Mouse (Mus musculus): ENCODE measurements at regions not wholly inside any gene's neighbourhood (a gene's known extent, or its start where the extent isn't known, plus 50 kb on each side); places are given as distances from the start of the nearest gene placed in this dataset.

DNA sequence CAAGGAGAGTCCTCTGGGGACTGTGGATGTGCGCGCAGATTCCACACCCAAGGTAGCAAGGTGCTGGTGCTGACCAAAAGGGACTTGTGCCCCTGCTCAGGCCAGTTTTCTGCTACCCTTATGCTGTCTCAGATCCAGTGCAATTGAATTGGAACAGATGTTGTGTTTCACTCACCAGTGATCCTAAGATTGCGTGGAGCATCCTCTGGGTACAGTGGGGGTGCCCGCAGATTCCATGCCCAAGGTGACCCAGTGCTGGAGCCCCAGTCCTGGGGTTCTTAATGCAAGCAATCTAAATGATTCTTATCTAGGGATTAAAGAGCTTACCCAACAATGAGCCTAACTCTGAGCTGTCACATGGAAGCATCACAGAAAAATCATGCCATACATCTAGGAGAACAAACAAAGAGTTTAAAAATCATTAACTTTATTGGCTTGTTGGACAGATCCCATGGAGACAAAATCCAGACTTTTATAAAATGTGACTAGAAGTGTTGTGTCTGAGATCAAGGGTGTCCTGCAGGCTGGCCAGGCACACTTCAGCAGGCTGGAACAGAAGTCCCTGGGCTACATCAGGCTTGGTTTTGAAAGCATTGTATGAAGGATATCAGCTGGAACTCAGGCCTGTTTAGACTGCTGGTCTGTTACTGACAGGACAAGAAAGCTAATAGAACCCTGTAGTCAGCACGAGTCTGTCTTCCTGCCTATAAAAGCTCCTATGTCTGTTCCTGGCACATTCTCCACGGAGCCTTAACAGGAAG, 226.4 kb upstream of the Negr1 start:
- intact Hi-C loops (cut with DNase I), result no loop called here
- H3K9ac ChIP-seq (ENCODE audit: low read depth, low read length), result no peak overlapping the region
- 64% methylated on average over 6 of the region's 6 CpGs for WGBS
- no peaks in the 10 kb centered on the region for H3K36me3 ChIP-seq (ENCODE audit: control insufficient read depth, insufficient read depth, low read length)
- no peaks in the 10 kb centered on the region for H3K4me1 ChIP-seq (ENCODE audit: control insufficient read depth, insufficient read depth, low read length)
- no peak overlapping the region for H3K27ac ChIP-seq
- no peak overlapping the region for H3K4me3 ChIP-seq
- TF ChIP-seq POLR2A (IDR thresholded peaks at IDR 0.05; ENCODE audit: insufficient read depth, low read depth, low read length) (no peak), EP300 (IDR thresholded peaks at IDR 0.05; ENCODE audit: insufficient read depth, low read depth, low read length) (no peak), CTCF (IDR thresholded peaks at IDR 0.05) (no peak)
- no peaks in the 10 kb centered on the region for H3K27me3 ChIP-seq (ENCODE audit: control insufficient read depth, insufficient read depth, low read length)
- no peak for DNase-seq
- H3K79me2 ChIP-seq (replicated peaks; ENCODE audit: control insufficient read depth, insufficient read depth, low read length), result no peaks in the 10 kb centered on the region

DNA sequence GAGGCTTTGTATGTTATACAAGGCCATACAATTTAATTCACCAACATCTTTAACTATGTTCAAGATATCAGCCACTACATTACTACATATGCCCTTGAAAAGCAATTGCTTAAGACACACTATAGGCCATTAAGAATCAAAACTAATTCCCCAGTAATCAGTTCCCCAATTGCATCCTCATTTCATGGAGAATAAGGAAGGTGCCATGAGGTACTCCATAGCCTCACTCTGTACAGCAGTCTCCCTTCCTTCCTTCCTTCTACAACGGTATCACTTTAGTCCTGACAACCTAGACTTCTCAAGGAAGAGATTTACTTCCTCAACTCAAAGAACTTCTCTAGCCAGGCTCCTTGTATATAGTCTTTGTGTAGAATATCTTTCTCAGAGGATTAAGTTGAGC, 220.1 kb upstream of the Negr1 start:
- no peak overlapping the region for H3K4me3 ChIP-seq
- H3K27ac ChIP-seq, result no peak overlapping the region
- intact Hi-C loops (cut with DNase I), result no loop called here
- 64% methylated on average over 1 of the region's 1 CpGs for WGBS
- no peak overlapping the region for H3K9ac ChIP-seq (ENCODE audit: low read depth, low read length)
- no peaks in the 10 kb centered on the region for H3K4me1 ChIP-seq (ENCODE audit: control insufficient read depth, insufficient read depth, low read length)
- TF ChIP-seq EP300 (IDR thresholded peaks at IDR 0.05; ENCODE audit: insufficient read depth, low read depth, low read length), result no peak
- no peak for TF ChIP-seq POLR2A (IDR thresholded peaks at IDR 0.05; ENCODE audit: insufficient read depth, low read depth, low read length)
- TF ChIP-seq CTCF (IDR thresholded peaks at IDR 0.05), result no peak
- DNase-seq, result no peak
- no peaks in the 10 kb centered on the region for H3K36me3 ChIP-seq (ENCODE audit: control insufficient read depth, insufficient read depth, low read length)
- no peaks in the 10 kb centered on the region for H3K27me3 ChIP-seq (ENCODE audit: control insufficient read depth, insufficient read depth, low read length)
- no peaks in the 10 kb centered on the region for H3K79me2 ChIP-seq (replicated peaks; ENCODE audit: control insufficient read depth, insufficient read depth, low read length)

DNA sequence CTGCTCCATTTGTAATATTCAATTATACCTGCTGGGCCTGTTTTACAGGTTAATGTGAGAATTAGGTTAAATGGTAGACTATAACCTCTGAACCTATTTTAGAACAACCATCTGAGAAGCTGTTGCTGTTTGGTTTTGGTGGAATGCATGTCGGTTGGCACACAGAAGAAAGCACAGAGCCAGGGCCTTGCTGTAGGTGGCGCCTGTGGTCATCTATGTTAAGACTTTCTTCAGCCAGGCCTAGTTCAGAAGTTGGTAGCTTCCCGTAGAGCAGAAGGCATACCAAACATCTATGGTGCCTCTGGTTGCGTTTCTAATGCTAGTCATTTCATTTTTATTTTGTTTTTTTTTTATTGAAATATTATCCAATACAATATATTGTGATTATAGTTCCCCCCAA, 209.9 kb upstream of the Negr1 start:
- intact Hi-C loops (cut with DNase I), result no loop called here
- H3K4me1 ChIP-seq (ENCODE audit: control insufficient read depth, insufficient read depth, low read length), result no peaks in the 10 kb centered on the region
- TF ChIP-seq POLR2A (IDR thresholded peaks at IDR 0.05; ENCODE audit: insufficient read depth, low read depth, low read length) (no peak), CTCF (IDR thresholded peaks at IDR 0.05) (no peak), EP300 (IDR thresholded peaks at IDR 0.05; ENCODE audit: insufficient read depth, low read depth, low read length) (no peak)
- no peak overlapping the region for H3K27ac ChIP-seq
- H3K27me3 ChIP-seq (ENCODE audit: control insufficient read depth, insufficient read depth, low read length), result no peaks in the 10 kb centered on the region
- no peak for DNase-seq
- WGBS, result 68% methylated on average over 4 of the region's 4 CpGs
- H3K79me2 ChIP-seq (replicated peaks; ENCODE audit: control insufficient read depth, insufficient read depth, low read length), result no peaks in the 10 kb centered on the region
- H3K9ac ChIP-seq (ENCODE audit: low read depth, low read length), result no peak overlapping the region
- no peaks in the 10 kb centered on the region for H3K36me3 ChIP-seq (ENCODE audit: control insufficient read depth, insufficient read depth, low read length)
- H3K4me3 ChIP-seq, result no peak overlapping the region

DNA sequence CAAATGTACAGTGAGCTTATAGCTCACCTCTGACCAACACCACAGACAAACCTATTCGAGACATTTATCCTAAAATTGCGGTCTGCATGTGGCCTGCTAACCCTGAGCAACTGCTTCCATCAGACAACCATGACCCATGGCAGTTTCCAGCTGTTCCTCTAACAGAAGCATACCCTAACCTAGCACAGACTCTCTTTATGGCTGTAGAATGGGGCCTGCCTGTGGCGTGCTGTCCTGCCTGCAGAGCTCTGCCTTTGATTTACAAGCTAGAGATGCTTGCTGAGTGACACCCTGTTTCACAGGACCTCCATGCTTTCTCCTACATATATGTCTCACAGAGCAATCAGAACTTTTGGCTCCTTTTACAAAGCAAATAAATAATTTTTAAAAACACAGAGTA, 208.2 kb upstream of the Negr1 start:
- no peak for DNase-seq
- Histone ChIP-seq H3K9ac (ENCODE audit: low read depth, low read length) (no peak overlapping the region), H3K4me1 (ENCODE audit: control insufficient read depth, insufficient read depth, low read length) (no peaks in the 10 kb centered on the region), H3K36me3 (ENCODE audit: control insufficient read depth, insufficient read depth, low read length) (no peaks in the 10 kb centered on the region), H3K27ac (no peak overlapping the region), H3K4me3 (no peak overlapping the region), H3K27me3 (ENCODE audit: control insufficient read depth, insufficient read depth, low read length) (no peaks in the 10 kb centered on the region), H3K79me2 (replicated peaks; ENCODE audit: control insufficient read depth, insufficient read depth, low read length) (no peaks in the 10 kb centered on the region)
- intact Hi-C loops (cut with DNase I), result no loop called here
- TF ChIP-seq POLR2A (IDR thresholded peaks at IDR 0.05; ENCODE audit: insufficient read depth, low read depth, low read length), result no peak
- TF ChIP-seq CTCF (IDR thresholded peaks at IDR 0.05), result no peak
- no peak for TF ChIP-seq EP300 (IDR thresholded peaks at IDR 0.05; ENCODE audit: insufficient read depth, low read depth, low read length)
- WGBS, result 80% methylated on average over 3 of the region's 3 CpGs

DNA sequence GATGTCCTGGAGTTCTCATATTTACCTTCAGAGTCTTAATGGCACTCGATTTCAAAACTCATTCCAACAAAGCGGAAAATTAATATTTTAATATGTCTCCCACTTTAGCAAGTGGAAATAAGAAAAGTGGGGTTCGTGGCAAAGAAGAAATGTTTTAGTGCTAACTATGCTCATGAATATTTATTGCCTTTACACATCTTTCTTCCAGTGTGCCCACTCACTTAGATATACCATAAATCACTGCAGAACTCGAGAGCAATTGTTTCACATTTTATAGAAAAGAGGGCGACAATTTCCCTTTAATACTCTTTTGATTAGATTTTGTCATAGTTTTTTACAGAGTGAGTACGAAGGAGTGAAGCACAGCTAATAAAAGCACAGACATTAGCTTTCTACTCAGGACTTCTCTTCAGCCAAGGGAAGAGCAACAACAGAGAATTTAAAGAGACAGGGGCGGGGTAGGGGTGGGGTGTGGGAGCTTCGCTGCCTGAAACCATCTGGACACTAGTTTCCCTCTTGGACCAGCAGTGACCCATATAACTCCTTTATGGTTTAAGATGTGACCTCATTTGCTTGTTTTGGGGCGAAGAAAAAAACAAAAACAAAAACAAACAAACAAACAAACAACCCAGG, 207.6 kb upstream of the Negr1 start:
- H3K36me3 ChIP-seq (ENCODE audit: control insufficient read depth, insufficient read depth, low read length), result no peaks in the 10 kb centered on the region
- no peak overlapping the region for H3K27ac ChIP-seq
- no peaks in the 10 kb centered on the region for H3K4me1 ChIP-seq (ENCODE audit: control insufficient read depth, insufficient read depth, low read length)
- 75% methylated on average over 9 of the region's 9 CpGs for WGBS
- no peaks in the 10 kb centered on the region for H3K27me3 ChIP-seq (ENCODE audit: control insufficient read depth, insufficient read depth, low read length)
- intact Hi-C loops (cut with DNase I), result no loop called here
- TF ChIP-seq POLR2A (IDR thresholded peaks at IDR 0.05; ENCODE audit: insufficient read depth, low read depth, low read length), result no peak
- no peak for TF ChIP-seq CTCF (IDR thresholded peaks at IDR 0.05)
- no peak for TF ChIP-seq EP300 (IDR thresholded peaks at IDR 0.05; ENCODE audit: insufficient read depth, low read depth, low read length)
- H3K4me3 ChIP-seq, result no peak overlapping the region
- H3K79me2 ChIP-seq (replicated peaks; ENCODE audit: control insufficient read depth, insufficient read depth, low read length), result no peaks in the 10 kb centered on the region
- no peak overlapping the region for H3K9ac ChIP-seq (ENCODE audit: low read depth, low read length)
- DNase-seq, result no peak

DNA sequence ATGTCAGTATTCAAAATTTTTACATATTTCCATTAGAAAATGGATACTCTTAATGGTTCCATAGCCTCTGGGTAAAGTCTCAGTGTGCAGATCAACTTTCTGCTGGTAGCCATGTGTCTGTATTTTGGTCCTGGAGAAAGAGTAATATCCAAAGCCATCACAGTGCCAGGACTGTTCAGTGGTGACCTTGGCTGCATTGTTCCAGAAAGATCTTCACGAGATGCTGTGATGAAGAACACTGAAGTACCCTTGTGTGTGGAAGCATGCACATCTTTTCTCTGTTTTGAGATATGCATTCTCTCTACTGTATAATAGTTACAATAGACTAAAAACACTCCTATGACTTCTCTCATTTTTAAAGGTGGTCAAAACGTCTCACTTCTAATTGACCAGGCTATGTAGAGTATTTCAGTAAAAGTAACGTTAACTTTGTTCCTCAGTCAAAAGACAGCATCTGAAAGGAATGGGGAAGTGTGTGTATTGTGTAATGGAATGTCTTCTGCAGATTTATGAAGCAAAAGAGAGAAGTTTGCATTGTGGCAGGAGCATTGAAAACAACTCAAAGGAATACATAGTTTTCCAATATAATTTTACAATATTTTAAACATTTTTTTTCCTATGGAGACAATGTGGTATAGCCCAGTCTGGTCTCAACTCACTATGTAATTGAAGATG, 192.8 kb upstream of the Negr1 start:
- H3K9ac ChIP-seq (ENCODE audit: low read depth, low read length), result no peak overlapping the region
- H3K27me3 ChIP-seq (ENCODE audit: control insufficient read depth, insufficient read depth, low read length), result no peaks in the 10 kb centered on the region
- no peaks in the 10 kb centered on the region for H3K79me2 ChIP-seq (replicated peaks; ENCODE audit: control insufficient read depth, insufficient read depth, low read length)
- no peak for DNase-seq
- 60% methylated on average over 3 of the region's 3 CpGs for whole genome bisulfite sequencing
- intact Hi-C loops (cut with DNase I), result no loop called here
- no peak overlapping the region for H3K4me3 ChIP-seq
- no peaks in the 10 kb centered on the region for H3K4me1 ChIP-seq (ENCODE audit: control insufficient read depth, insufficient read depth, low read length)
- no peak overlapping the region for H3K27ac ChIP-seq
- H3K36me3 ChIP-seq (ENCODE audit: control insufficient read depth, insufficient read depth, low read length), result no peaks in the 10 kb centered on the region
- TF ChIP-seq POLR2A (IDR thresholded peaks at IDR 0.05; ENCODE audit: insufficient read depth, low read depth, low read length), result no peak
- no peak for TF ChIP-seq EP300 (IDR thresholded peaks at IDR 0.05; ENCODE audit: insufficient read depth, low read depth, low read length)
- no peak for TF ChIP-seq CTCF (IDR thresholded peaks at IDR 0.05)

Measured in heart, adult 2 months (tissue).